Mouse (Mus musculus) embryonic facial prominence, embryonic 14.5 days (tissue): ENCODE data around the gene Uri1. TPM values are rescaled to one million over a fixed set of nuclear protein-coding genes. Genes with fewer than 3 reads are reported as not detected.

Experiments
- ATAC-seq: fragments of 200-750 bp; cut with Nextera tagmentation; 2 replicates; pipeline ENCODE4 v1.8.0; 2017; ENCODE audit warnings: low read depth, moderate number of reproducible peaks, moderate TSS enrichment
- DNase-seq: peaks from one replicate; pipeline ENCODE4 v3.0.0-alpha.2; 2015; ENCODE audit warnings: low spot score
- H3K27ac ChIP-seq: fragments of 300-500 bp; sonication (generic); replicated peaks from 2 replicates; pipeline ENCODE4 v1.5.1; 2014; ENCODE audit warnings: low read depth, mild to moderate bottlenecking, low read length, moderate library complexity
- H3K27me3 ChIP-seq: fragments of 300-500 bp; sonication (generic); replicated peaks from 2 replicates; pipeline ENCODE4 v1.6.1; 2014; ENCODE audit warnings: low read length; ENCODE audit not compliant: control insufficient read depth, insufficient read depth
- H3K36me3 ChIP-seq: fragments of 300-500 bp; sonication (generic); 2 replicates; pipeline ENCODE4 v1.6.1; 2014; ENCODE audit warnings: low read length, mixed read lengths; ENCODE audit not compliant: control insufficient read depth, insufficient read depth
- H3K4me1 ChIP-seq: fragments of 300-500 bp; sonication (generic); 2 replicates; pipeline ENCODE4 v1.6.1; 2014; ENCODE audit warnings: antibody characterized with exemption, low read length; ENCODE audit not compliant: control insufficient read depth, insufficient read depth
- H3K4me2 ChIP-seq: fragments of 300-500 bp; sonication (generic); 2 replicates; pipeline ENCODE4 v1.6.1; 2014; ENCODE audit warnings: low read depth, mild to moderate bottlenecking, low read length, moderate library complexity, mixed read lengths
- H3K4me3 ChIP-seq: fragments of 300-500 bp; sonication (generic); 2 replicates; pipeline ENCODE4 v1.5.1; 2014; ENCODE audit warnings: low read depth, mild to moderate bottlenecking, low read length
- H3K9ac ChIP-seq: fragments of 300-500 bp; sonication (generic); 2 replicates; pipeline ENCODE4 v1.6.1; 2014; ENCODE audit warnings: low read depth, mild to moderate bottlenecking, low read length, moderate library complexity, mixed read lengths
- H3K9me3 ChIP-seq: fragments of 300-500 bp; sonication (generic); 2 replicates; pipeline ENCODE4 v1.6.1; 2016; ENCODE audit warnings: low read length; ENCODE audit not compliant: control insufficient read depth
- WGBS: fragments of 180-500 bp; shearing (Covaris S2); extraction: QIAGEN DNeasy Blood & Tissue Kit; methylation state at CpG from one replicate; pipeline ENCODE4 v1.1.7; 2014; 5-methylcytosine and 5-hydroxymethylcytosine counted together
- polyA plus RNA-seq: library from polyadenylated mRNA; unstranded; fragments of >200 nt; fragmentation: Nextera tagmentation; extraction: Ambion mirVana; gene quantifications from 2 replicates; pipeline ENCODE4 v1.2.1, GENCODE M21; 2014

Uri1 gene
- polyA plus RNA-seq, 1 experiment from 2014 or later = 42.1 TPM

DNA sequence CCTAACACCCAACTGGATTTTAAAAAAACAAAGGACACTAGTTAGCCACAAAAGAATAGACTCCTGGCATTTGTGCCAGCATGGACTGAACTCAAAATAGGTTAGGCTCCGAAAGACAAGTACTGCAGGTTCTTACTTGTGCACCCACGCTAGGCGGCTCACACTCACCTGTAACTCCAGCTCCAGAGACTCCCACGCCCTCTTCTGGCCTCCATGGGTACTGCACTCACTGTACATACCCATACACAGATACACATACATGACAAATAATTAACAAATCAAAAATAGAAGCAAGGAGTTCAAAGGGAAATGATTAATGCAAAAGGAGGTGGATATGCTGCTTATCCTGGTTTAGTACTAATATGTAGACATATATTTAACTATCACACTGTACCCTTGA is 100.4 kb downstream of the Uri1 start:
- Histone ChIP-seq H3K4me1 (no peaks in the 10 kb centered on the region), H3K27me3 (no peaks in the 10 kb centered on the region), H3K9ac (no peak overlapping the region), H3K9me3 (no peaks in the 10 kb centered on the region), H3K27ac (no peak overlapping the region), H3K36me3 (no peaks in the 10 kb centered on the region), H3K4me2 (no peak overlapping the region), H3K4me3 (no peak overlapping the region)
- WGBS = 79% methylated on average over 4 of the region's 4 CpGs
- DNase-seq (no peak), ATAC-seq (no peak)

DNA sequence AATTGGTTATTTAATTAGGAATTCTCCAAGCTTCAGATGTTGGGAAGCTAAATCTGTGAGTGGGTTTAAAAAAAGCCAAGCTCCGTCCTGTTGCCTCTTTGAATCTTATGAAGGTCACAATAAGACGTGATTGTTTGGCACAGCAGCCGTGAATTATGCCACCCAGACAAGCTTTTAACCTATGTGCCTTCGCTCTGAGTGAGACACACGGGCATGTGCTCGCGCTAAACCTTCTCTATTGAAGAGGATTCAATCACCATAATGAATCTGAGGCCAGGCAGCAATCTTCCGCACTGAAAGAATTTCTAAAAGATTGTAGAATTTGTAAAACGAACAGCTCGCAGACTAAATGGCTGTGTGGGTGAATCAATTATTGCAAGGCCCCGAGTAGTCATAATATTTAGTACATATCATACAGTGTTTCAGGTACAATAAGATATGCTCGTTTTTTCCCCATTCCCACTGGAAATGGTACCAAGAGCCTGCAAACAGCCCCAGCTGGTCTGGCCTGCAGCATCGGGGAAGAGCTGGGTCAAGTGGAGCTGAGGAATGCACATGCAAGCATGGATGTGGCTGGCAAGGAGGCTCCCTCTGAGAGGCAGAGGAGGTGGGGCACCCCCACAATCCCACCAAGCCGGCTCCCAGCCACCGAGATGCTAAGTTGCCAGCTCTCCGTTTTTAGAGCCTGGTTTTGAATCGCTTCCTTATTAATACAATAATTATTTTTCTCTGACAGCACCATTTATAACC is 101.5 kb downstream of the Uri1 start:
- Histone ChIP-seq H3K9me3 (no peaks in the 10 kb centered on the region), H3K36me3 (no peaks in the 10 kb centered on the region), H3K4me2 (no peak overlapping the region), H3K4me3 (no peak overlapping the region), H3K4me1 (no peaks in the 10 kb centered on the region), H3K9ac (no peak overlapping the region), H3K27ac (no peak overlapping the region), H3K27me3 (no peaks in the 10 kb centered on the region)
- DNase-seq = no peak
- WGBS = 74% methylated on average over 17 of the region's 17 CpGs
- no peak for ATAC-seq

GRCm38 (mm10) chr7:37918926-37919325 is 104.4 kb downstream of the Uri1 start:
- Histone ChIP-seq H3K4me3 (no peak overlapping the region), H3K27ac (no peak overlapping the region), H3K9me3 (no peaks in the 10 kb centered on the region), H3K4me2 (no peak overlapping the region), H3K36me3 (no peaks in the 10 kb centered on the region), H3K9ac (no peak overlapping the region), H3K27me3 (no peaks in the 10 kb centered on the region), H3K4me1 (no peaks in the 10 kb centered on the region)
- DNase-seq (no peak), ATAC-seq (no peak)
- WGBS = 51% methylated on average over 10 of the region's 10 CpGs

DNA sequence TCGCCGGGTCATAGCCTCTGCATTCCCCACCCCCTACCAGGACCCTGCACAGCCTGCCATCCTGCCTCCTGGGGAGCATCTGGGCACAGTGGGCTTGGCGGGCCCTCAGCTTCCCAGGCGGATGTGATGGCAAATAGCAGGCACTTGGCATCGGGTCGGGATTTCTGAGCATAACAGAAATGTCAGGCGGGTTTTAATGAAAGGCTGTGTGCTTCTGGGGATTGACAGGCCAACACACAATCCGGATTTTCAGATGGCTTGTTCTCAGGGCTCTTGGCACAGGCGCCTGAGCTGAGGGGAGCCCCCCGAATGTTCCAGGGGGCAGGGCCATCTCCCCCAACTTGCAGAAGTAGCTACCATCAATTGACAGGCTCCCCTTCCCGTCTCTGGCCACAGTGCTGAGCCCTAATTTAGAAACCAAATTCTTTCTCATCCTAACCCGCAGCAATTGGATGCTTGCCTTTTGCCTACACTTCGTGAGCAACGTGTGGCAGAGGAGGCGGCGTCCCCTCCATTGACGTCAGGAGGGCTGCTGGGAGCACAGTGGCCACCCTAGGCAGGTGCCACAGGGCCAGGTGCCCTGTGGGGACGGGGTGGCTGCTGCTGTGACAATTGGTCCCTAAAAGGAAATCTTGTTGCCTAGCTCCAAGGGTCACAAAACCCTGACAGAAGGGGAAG is 106.5 kb downstream of the Uri1 start:
- Histone ChIP-seq H3K9me3 (no peaks in the 10 kb centered on the region), H3K4me2 (no peak overlapping the region), H3K9ac (no peak overlapping the region), H3K27me3 (no peaks in the 10 kb centered on the region), H3K4me1 (no peaks in the 10 kb centered on the region; the same call in 1 of the 2 replicates), H3K27ac (no peak overlapping the region), H3K4me3 (no peak overlapping the region), H3K36me3 (no peaks in the 10 kb centered on the region)
- 53% methylated on average over 16 of the region's 18 CpGs for WGBS
- DNase-seq (peak; percentile 41), ATAC-seq (no peak)

GRCm38 (mm10) chr7:37911802-37912122 is 111.6 kb downstream of the Uri1 start:
- WGBS = 26% methylated on average over 3 of the region's 3 CpGs
- Histone ChIP-seq H3K4me2 (no peak overlapping the region), H3K4me3 (no peak overlapping the region), H3K27ac (no peak overlapping the region), H3K4me1 (peaks cover 4% of the 10 kb centered on the region; the same call in 1 of the 2 replicates), H3K9me3 (no peaks in the 10 kb centered on the region), H3K9ac (no peak overlapping the region), H3K36me3 (no peaks in the 10 kb centered on the region), H3K27me3 (no peaks in the 10 kb centered on the region)
- no peak for DNase-seq
- peak; percentile 79 for ATAC-seq

DNA sequence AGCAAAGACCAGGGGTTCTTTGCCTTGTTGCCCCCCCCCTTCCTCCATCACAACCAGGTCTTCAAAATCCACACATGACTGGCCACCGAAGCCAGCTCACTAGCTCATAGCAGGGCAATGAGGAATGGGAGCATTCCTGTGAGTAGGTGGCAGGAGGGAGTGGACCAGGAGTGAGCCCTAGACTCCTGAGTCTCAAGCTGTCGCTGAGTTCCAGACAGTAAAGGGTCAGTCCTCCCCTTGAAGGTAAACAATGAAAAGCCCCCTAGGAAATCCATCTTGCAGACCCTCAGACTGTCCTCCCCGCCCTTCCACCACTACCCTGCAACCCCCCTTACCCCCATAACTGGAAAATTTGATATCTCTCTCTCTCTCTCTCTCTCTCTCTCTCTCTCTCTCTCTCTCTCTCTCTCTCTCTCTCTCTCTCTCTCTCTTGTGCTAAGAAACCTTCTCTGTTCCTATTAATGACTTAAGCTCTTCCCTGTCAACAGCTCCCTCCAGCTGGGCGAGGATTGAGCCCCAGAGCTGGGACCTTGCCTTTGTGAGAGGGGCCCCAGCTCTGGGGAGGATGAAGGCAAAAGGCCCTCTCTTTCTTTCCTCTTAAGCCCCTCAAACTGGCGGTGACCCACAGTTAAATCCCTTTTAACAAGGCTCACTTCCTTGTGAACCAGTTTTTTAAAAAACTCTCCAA is 112.1 kb downstream of the Uri1 start:
- no peak overlapping the region for H3K9ac ChIP-seq
- 47% methylated on average over 5 of the region's 5 CpGs for WGBS
- H3K4me3 ChIP-seq = no peak overlapping the region
- H3K4me2 ChIP-seq = no peak overlapping the region
- no peaks in the 10 kb centered on the region for H3K36me3 ChIP-seq
- ATAC-seq (0 out of 2 replicates have a peak, but pooled peaks have one; percentile 44), DNase-seq (peak; percentile 44)
- no peak overlapping the region for H3K27ac ChIP-seq
- no peaks in the 10 kb centered on the region for H3K9me3 ChIP-seq
- peaks cover 4% of the 10 kb centered on the region; the same call in 1 of the 2 replicates for H3K4me1 ChIP-seq
- no peaks in the 10 kb centered on the region for H3K27me3 ChIP-seq

DNA sequence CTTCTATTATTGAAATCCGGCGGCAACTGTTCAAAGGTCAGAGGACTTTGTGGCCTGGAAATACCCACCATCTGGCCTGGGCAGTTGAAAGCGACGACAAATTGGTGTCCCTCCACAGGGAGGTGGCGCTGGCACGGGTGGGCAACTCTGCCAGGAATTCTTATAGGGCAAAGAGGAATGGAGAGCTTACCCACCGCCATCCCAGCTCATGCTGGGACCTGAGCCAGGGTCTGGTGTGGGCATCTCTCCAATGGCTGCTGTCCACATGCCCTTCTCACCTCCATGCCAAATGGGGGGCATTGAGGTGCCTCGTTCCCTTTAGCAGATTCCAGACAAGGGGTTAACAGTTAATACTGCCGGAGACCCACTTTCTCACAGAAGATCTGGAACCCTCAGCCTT is 113.2 kb downstream of the Uri1 start:
- no peak overlapping the region for H3K9ac ChIP-seq
- no peak overlapping the region for H3K27ac ChIP-seq
- H3K4me1 ChIP-seq = peaks cover 4% of the 10 kb centered on the region; the same call in 1 of the 2 replicates
- H3K27me3 ChIP-seq = no peaks in the 10 kb centered on the region
- no peak overlapping the region for H3K4me2 ChIP-seq
- no peak for ATAC-seq
- H3K36me3 ChIP-seq = no peaks in the 10 kb centered on the region
- DNase-seq = no peak
- 78% methylated on average over 9 of the region's 9 CpGs for WGBS
- H3K4me3 ChIP-seq = no peak overlapping the region
- no peaks in the 10 kb centered on the region for H3K9me3 ChIP-seq
